Mouse (Mus musculus): Measurements from ENCODE around the gene Ddx51. TPM values are rescaled to one million over a fixed set of nuclear protein-coding genes. Genes with fewer than 3 reads are reported as not detected.

Gene Ddx51
- 4.9 and 9.2 TPM in 2 replicates for total RNA-seq (2017)

DNA sequence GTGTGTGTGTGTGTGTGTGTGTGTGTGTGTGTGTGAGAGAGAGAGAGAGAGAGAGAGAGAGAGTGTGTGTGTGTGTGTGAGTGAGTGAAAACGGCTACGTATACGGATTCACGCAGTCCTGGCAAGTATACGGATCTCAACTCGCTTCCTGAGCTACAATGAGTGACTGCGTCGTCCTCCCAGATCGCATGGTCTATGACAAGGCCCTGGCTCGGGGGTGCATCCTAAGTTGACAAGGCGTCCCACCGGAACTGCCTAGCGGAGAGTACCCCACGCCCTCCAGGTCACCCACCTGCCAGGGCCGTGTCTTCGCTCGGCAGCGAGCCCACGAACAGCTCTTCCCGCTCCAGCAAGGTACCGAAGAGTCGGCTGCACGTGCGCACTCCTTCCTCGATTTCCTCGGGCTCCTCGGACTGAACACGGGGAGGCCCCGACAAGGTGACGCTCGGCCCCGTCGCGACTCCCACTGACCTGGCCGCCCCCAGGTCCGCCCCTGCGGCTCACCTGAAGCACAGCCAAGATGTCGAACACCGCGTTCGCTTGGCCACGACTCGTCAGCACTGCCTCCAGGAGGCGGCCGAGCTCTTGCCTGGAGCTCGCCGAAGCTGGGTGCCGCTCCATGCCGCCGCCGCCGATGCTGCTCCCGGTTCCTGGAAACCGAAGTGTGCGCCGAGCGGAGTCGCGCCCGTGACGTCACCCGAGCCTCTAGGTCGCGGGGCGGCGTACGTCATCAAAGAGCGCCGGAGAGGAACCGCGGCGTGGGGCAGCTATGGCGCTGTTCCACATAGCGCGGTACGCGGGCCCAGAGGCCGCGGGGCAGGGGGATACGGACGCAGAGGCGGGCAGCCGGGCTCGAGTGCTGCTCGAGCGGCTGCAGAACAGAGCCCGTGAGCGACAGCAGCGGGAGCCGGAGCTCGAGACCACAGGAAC is at the start of gene Ddx51, which contains the start of gene Noc4l:
Gene Ddx51, plus strand, starts transcription at position 733 of the 930 bp plus-strand sequence.
Gene Noc4l, minus strand, starts transcription at position 699 of the 930 bp plus-strand sequence.
- ATAC-seq (replicated peaks in 1 of 2; ENCODE audit: insufficient read depth in 1 of 2, low FRiP score in 2 of 2, low TSS enrichment in 1 of 2, low read depth in 1 of 2, poor library complexity in 2 of 2, severe bottlenecking in 2 of 2): peak; percentile 74 to 83

DNA sequence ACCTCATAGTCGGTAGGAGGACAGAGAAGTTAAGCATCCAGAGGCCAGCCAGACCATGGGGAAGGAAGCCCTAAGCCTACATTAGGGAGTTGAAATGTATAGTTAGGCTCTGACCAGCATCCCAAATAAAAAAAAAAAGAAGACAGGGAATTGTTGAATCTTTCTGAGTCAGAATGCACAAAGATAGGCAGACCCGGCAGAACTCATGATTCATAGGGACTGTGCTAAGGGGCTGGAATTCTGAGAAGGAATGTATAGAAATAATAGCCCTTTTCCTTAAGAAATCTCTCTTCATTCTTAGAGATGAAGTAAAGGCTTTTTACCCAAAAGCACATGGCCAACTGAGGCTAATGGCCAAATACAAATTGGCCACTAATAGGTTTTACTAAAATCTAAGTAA is 48.9 kb upstream of the Ddx51 start:
- ATAC-seq (replicated peaks in 1 of 2; ENCODE audit: insufficient read depth in 1 of 2, low FRiP score in 2 of 2, low TSS enrichment in 1 of 2, low read depth in 1 of 2, poor library complexity in 2 of 2, severe bottlenecking in 2 of 2): no peak

DNA sequence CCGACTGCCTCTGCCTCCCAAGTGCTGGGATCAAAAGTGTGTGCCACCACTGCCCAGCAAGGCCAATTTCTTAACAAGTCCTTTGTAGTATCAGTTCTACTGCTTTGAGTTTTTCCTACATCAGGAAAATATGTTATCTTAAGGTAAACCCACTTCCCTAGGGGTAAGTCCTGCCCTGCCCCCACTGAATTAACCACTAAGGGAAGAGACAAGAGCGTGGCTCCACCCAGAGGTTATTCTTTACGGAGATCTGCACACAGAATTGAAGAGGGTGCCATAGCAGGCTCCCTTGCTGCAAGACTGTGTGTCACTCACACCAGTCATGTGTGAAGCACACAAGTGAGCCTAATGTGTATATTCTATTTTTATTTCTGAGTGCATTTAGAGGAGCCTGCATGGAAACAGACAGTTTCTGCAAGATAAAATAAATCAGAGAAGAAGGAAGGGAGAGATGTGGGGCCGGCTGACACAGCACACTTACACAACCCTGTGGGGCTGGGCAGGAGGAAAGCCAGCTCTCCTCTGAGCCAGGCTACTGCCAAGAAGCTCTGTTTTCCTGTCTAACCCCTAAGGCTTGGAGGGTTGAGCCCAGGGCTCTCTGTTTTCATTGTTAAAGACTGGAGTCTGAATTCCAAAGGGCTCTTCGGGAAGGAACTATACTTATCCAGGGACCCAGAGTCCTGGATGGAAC is 47.6 kb upstream of the Ddx51 start:
- 0 out of 4 replicates have a peak, but pooled peaks of 1 of the 2 experiments have one; percentile 34 for ATAC-seq (replicated peaks in 1 of 2; ENCODE audit: insufficient read depth in 1 of 2, low FRiP score in 2 of 2, low TSS enrichment in 1 of 2, low read depth in 1 of 2, poor library complexity in 2 of 2, severe bottlenecking in 2 of 2)

DNA sequence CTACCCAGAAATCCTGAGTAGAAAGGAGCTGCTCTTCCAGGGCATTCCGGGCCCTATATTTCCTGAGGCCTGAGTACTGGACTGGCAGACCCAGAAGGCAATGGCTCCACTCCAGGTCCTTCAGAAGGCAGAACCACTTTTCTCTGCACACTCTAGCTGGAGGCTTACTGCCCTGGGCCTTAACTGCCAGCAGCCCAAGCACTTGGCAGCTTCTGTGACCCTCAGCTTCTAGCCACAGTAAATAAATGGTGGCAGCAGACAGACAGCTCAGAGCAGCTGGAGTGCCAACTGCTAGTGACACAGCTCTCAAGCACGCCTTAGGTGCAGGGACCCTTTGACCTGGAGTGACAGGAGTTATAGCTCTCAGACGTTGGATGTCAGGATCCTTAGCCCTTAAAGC is 45.5 kb upstream of the Ddx51 start:
- no peak for ATAC-seq (replicated peaks in 1 of 2; ENCODE audit: insufficient read depth in 1 of 2, low FRiP score in 2 of 2, low TSS enrichment in 1 of 2, low read depth in 1 of 2, poor library complexity in 2 of 2, severe bottlenecking in 2 of 2)

DNA sequence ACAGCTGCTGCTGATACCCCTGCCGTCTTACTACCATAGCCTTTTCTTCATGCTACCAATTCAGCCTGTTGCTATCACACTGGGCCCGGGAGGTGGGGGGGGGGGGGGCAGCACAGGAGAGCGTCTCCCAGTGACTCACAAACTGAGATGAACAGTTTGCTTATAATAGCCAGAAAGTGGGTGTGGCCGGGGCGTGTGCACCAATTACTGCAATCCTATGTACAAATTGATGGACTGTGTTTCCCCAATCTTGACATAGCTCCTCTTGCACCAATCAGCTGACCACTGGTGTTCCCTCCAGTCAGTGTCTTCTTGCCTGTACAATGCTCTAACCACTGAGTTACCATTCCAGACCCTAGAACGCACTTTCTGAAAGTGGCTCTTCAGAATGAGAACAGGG is 44.9 kb upstream of the Ddx51 start:
- ATAC-seq (replicated peaks in 1 of 2; ENCODE audit: insufficient read depth in 1 of 2, low FRiP score in 2 of 2, low TSS enrichment in 1 of 2, low read depth in 1 of 2, poor library complexity in 2 of 2, severe bottlenecking in 2 of 2): no peak

DNA sequence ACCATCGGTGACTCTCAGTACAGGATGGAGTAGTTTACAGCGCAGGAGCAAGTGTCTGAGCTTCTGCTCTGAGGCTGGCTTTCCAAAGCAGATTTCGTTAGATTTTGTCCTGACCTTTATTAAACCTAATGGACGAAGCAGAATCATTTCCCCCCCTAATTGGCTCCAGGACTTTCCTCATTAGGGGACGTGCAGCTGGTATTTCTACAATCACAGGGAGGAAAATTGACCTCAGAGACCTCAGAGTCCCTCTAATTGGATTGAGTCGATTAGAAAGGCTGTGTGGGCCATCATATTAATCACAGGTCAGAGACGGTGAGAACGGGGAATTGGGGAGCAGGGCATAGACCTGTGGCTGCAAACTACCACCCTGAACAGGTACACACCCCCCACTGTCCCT is 44.3 kb upstream of the Ddx51 start:
- no peak for ATAC-seq (replicated peaks in 1 of 2; ENCODE audit: insufficient read depth in 1 of 2, low FRiP score in 2 of 2, low TSS enrichment in 1 of 2, low read depth in 1 of 2, poor library complexity in 2 of 2, severe bottlenecking in 2 of 2)

DNA sequence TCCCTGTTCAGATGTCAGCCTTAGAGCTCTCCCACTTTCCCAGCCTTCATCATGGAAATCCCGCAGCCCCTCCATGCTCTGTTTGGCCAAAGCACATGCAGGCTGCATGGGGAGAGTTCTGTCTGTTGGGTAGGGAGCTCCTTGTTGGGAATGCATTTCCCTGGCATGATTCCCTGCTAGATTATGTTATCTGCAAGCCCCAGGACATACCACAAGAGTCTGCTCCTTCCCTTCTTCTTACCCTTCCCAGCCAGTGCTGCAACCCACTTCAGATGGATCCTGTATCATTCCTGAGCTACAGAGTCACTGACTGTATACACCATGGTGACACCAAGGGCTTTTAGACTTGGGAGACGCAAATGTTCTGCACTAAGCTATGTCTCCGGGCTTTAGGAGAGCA is 43.8 kb upstream of the Ddx51 start:
- no peak for ATAC-seq (replicated peaks in 1 of 2; ENCODE audit: insufficient read depth in 1 of 2, low FRiP score in 2 of 2, low TSS enrichment in 1 of 2, low read depth in 1 of 2, poor library complexity in 2 of 2, severe bottlenecking in 2 of 2)

DNA sequence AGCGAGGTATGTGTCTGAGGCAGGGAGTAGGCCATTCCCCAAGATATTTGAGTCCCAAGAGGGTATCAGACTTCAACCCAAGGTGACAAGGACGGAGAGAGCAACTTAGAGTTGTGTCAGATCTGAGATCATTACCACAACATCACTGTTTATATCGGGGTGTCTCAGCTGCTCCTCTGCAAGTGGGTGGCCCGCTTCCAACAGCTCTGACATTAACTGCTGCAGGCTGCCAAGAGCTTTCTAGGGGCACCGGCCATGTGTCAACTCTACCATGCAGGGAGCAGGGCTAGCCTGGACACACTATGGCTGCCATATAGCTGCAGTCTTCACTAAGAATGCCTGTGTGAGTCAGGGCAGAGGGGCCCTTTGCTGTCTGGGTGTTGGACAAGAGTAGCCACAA is 43.4 kb upstream of the Ddx51 start:
- no peak for ATAC-seq (replicated peaks in 1 of 2; ENCODE audit: insufficient read depth in 1 of 2, low FRiP score in 2 of 2, low TSS enrichment in 1 of 2, low read depth in 1 of 2, poor library complexity in 2 of 2, severe bottlenecking in 2 of 2)

DNA sequence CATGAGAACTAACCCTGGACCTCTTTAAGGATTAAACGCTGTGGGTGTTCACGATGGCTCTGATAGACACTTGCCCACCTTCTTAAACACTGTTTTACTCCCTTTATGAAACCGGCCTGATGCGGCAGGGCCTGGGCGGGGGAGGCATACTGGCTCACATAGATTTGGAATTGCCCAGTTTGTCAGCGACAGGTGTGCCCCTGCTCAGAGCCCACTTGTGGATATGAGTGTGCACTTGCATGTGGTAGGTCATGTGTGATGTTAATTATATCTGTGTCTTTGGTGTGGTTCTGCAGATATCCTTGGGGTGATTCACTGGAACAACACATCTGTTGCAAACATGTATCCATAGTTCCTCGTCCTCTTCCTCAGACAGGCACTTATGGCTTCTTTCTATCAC is 42.8 kb upstream of the Ddx51 start:
- no peak for ATAC-seq (replicated peaks in 1 of 2; ENCODE audit: insufficient read depth in 1 of 2, low FRiP score in 2 of 2, low TSS enrichment in 1 of 2, low read depth in 1 of 2, poor library complexity in 2 of 2, severe bottlenecking in 2 of 2)

DNA sequence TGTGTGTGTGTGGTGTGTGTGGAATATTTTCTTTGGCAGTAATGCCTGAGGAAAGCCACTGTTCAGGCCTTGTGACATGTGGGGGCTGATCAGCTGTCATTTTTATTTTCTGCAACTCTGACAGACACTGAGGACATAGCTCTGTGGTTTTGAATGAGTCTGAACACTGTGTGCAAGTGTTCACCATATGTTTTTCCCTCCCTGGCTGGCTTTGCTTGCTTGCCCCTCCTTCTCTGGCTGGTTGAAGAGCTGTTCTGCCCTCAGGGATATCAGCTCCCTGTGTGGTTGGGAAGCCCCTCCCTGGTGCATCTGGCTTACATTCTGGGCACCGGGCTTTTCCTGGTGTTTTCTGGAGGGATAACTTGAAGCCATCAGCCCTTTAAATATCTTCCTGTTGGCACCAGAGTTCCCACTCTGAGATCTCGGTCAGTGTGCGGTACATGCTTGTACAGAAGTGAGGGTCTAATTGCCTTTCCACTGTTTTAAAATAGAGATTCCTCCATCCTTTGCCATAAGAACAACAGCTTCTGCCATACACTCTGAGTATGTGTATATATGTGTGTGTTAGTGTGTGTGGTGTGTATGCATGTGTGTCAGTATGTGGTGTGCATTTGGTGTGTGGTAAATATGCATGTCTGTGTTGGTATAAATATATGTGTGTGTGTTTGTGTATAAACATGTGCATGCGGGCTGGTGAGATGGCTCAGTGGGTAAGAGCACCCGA is 41.7 kb upstream of the Ddx51 start:
- no peak for ATAC-seq (replicated peaks in 1 of 2; ENCODE audit: insufficient read depth in 1 of 2, low FRiP score in 2 of 2, low TSS enrichment in 1 of 2, low read depth in 1 of 2, poor library complexity in 2 of 2, severe bottlenecking in 2 of 2)

DNA sequence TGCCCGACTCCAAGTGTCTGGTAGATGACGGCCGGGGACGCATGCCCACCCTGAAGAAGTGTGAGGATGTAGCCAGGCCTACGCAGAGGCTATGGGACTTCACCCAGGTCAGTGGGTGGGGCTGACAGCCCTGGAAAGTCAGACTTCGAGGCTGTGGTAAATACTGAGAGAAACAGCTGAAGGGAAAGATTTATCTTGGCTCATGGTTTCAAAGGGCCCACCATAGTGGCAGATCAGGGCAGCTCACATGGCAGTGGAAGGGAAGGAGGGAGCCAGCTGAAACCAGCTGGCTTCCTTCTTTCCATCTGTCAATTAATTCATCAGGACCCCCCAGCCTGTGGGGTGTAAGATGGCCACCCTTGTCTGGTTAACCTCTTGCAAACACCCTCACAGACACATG is 34.0 kb upstream of the Ddx51 start:
- no peak for ATAC-seq (replicated peaks in 1 of 2; ENCODE audit: insufficient read depth in 1 of 2, low FRiP score in 2 of 2, low TSS enrichment in 1 of 2, low read depth in 1 of 2, poor library complexity in 2 of 2, severe bottlenecking in 2 of 2)

DNA sequence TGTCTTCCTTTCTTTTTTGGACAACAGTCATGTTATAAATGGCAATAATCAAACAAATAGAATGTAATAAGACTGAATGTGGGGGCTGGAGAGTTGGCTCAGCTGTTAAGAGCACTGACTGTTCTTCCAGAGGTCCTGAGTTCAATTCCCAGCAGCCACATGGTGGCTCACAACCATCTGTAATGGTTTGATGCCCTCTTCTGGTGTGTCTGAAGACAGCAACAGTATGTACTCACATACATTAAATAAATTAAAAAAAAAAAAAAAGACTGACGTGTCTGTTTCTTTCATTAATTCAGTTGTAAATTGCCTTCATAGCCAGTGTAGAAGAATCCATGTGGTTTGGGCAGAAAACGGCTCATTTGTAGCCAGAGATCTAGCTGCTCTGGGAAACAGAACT is 28.9 kb upstream of the Ddx51 start:
- no peak for ATAC-seq (replicated peaks in 1 of 2; ENCODE audit: insufficient read depth in 1 of 2, low FRiP score in 2 of 2, low TSS enrichment in 1 of 2, low read depth in 1 of 2, poor library complexity in 2 of 2, severe bottlenecking in 2 of 2)

DNA sequence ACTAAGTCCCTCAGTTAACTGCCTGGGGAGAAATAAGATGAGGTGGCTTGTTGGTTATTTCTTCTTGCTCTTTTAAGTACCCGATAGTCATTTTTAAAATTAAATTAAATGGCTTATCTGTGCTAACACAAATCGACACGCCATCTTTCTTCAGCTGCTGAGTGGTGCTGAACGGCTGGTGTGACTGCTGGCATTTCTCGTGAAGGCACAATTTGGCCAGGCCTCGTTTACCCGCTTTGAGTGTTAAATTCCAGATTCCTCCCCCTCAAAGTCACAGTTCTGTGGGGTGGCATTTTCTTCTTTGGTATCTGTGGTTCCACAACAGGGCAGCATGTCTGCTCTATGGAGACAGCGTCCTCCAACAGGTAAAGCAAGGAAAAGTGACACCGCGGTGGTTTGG is 25.9 kb upstream of the Ddx51 start:
- no peak for ATAC-seq (replicated peaks in 1 of 2; ENCODE audit: insufficient read depth in 1 of 2, low FRiP score in 2 of 2, low TSS enrichment in 1 of 2, low read depth in 1 of 2, poor library complexity in 2 of 2, severe bottlenecking in 2 of 2)

DNA sequence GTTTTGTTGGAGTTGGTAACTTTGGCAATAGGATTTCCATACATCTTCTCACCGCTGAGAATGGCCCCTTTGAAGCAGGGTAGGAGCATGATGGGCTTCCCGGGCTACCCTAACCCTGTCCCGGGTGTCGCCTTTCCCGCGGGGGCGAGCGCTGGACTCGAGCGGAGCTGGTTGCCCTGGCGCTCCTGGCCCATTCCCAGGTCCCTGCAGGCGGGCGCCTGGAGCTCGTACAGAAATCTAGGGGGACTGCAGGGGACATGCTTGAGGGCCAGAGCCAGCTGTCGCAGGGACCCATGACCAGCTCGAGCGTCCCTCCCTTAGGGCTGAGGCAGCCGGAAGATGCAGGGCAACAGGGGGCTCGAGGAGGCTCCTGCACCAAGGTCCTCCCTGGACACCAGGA is 25.1 kb upstream of the Ddx51 start:
- ATAC-seq (replicated peaks in 1 of 2; ENCODE audit: insufficient read depth in 1 of 2, low FRiP score in 2 of 2, low TSS enrichment in 1 of 2, low read depth in 1 of 2, poor library complexity in 2 of 2, severe bottlenecking in 2 of 2): no peak

DNA sequence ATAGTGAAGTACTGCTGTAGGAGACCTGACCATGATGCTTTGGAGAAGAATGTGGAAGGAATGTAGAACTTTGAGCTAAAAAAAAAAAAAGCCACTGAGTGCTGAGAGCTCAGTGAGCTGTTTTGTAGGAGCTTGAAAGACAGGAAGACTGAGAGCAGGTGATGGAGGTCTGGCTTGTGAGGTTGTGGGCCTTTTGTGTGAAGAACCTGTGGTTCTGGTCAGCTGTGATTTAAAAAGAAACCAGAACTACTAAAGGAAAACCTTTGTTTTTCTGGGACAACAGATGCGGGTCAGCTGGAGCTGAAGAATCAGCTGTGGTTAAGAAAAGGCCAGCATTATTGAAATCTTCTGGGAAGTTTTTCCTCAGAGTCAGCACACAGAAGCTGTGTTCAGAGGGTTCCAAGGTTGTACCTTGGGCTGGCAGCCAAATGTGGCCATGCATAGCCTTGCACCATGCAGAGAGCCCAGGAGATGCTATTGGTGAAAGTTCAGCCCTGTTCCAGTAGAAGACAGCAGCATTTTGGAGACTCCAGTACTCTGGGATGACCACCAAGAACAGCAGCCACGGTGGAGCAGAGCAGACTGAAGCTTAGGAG is 23.6 kb upstream of the Ddx51 start:
- no peak for ATAC-seq (replicated peaks in 1 of 2; ENCODE audit: insufficient read depth in 1 of 2, low FRiP score in 2 of 2, low TSS enrichment in 1 of 2, low read depth in 1 of 2, poor library complexity in 2 of 2, severe bottlenecking in 2 of 2)

DNA sequence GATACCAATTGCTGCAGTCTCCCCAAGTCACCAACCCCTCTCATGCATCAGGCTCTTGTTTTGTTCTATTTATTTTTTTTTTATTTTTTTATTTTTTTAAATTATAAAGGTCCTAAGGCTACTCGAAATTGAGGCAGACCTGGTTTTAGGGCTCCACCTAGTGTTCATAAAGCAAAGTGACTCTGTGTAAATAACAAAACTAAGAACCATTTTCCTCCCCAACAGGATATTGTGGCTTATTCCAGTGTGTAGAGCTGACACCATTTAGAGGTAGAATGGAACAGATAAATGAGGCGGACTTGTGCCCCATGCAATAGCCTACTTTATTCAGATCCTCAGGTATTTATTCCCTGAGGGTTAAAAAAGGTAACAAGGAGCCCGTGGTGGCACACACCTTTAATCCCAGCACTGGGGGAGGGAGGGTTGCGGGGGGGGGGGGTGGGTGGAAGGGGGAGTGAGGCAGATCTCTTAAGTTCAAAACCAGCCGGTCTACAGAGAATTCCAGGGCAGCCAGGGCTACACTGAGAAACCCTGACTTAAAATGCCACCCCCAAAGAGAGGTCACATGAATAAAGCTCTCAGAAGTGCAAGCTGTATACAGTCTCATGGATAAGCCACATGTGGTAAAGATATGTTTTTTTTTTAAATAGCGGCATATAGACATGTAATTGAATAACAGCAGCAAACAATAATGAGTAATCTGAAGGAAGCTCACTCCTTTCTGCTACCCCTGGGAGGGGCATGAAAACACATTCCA is 17.1 kb upstream of the Ddx51 start:
- peak; percentile 61 to 68 for ATAC-seq (replicated peaks in 1 of 2; ENCODE audit: insufficient read depth in 1 of 2, low FRiP score in 2 of 2, low TSS enrichment in 1 of 2, low read depth in 1 of 2, poor library complexity in 2 of 2, severe bottlenecking in 2 of 2)

All from hematopoietic stem cell, adult 5-6 weeks (primary cell).